Mouse (Mus musculus): ENCODE data around the gene Acta2. TPM values are rescaled to one million over a fixed set of nuclear protein-coding genes. Genes with fewer than 3 reads are reported as not detected.

Gene Acta2
- 11.9 and 12.5 TPM in 2 replicates for polyA plus RNA-seq (2015; fragmentation: Nextera tagmentation; extraction: Ambion mirVana)

- Histone ChIP-seq H3K4me1 (ENCODE audit: control insufficient read depth, insufficient read depth, low read length) (no peaks in the 10 kb centered on the region), H3K27me3 (ENCODE audit: control insufficient read depth, insufficient read depth, low read depth, low read length) (no peaks in the 10 kb centered on the region), H3K9ac (ENCODE audit: low read depth, low read length) (no peak within 1 kb of the TSS), H3K36me3 (ENCODE audit: control insufficient read depth, insufficient read depth, low read length) (no peaks in the 10 kb centered on the region), H3K9me3 (replicated peaks; ENCODE audit: control insufficient read depth, low read length, poor library complexity, severe bottlenecking) (no peaks in the 10 kb centered on the region), H3K4me3 (ENCODE audit: low read depth, low read length) (no peak within 1 kb of the TSS), H3K27ac (ENCODE audit: low read length) (no peak within 1 kb of the TSS), H3K4me2 (ENCODE audit: low read length) (no peak within 1 kb of the TSS)
- no peak for ATAC-seq
- 67% methylated on average over 16 of the region's 16 CpGs for WGBS
These were observed at the start of gene Acta2 for GRCm38 (mm10) chr19:34254880-34255681. TSS of gene Acta2 (minus strand) at chr19:34255590.

- no peak overlapping the region for H3K27ac ChIP-seq (ENCODE audit: low read length)
- H3K9ac ChIP-seq (ENCODE audit: low read depth, low read length) = no peak overlapping the region
- H3K4me2 ChIP-seq (ENCODE audit: low read length) = no peak overlapping the region
- H3K4me3 ChIP-seq (ENCODE audit: low read depth, low read length) = no peak overlapping the region
- no peak for ATAC-seq
- H3K9me3 ChIP-seq (replicated peaks; ENCODE audit: control insufficient read depth, low read length, poor library complexity, severe bottlenecking) = no peaks in the 10 kb centered on the region
- H3K36me3 ChIP-seq (ENCODE audit: control insufficient read depth, insufficient read depth, low read length) = no peaks in the 10 kb centered on the region
- no peaks in the 10 kb centered on the region for H3K27me3 ChIP-seq (ENCODE audit: control insufficient read depth, insufficient read depth, low read depth, low read length)
- no peaks in the 10 kb centered on the region for H3K4me1 ChIP-seq (ENCODE audit: control insufficient read depth, insufficient read depth, low read length)
These were observed 49.5 kb upstream of the Acta2 start for GRCm38 (mm10) chr19:34304917-34305316.

- H3K36me3 ChIP-seq (ENCODE audit: control insufficient read depth, insufficient read depth, low read length) = no peaks in the 10 kb centered on the region
- no peak overlapping the region for H3K27ac ChIP-seq (ENCODE audit: low read length)
- 76% methylated on average over 2 of the region's 2 CpGs for WGBS
- no peak overlapping the region for H3K4me3 ChIP-seq (ENCODE audit: low read depth, low read length)
- H3K4me1 ChIP-seq (ENCODE audit: control insufficient read depth, insufficient read depth, low read length) = no peaks in the 10 kb centered on the region
- no peak for ATAC-seq
- H3K4me2 ChIP-seq (ENCODE audit: low read length) = no peak overlapping the region
- no peak overlapping the region for H3K9ac ChIP-seq (ENCODE audit: low read depth, low read length)
- no peaks in the 10 kb centered on the region for H3K27me3 ChIP-seq (ENCODE audit: control insufficient read depth, insufficient read depth, low read depth, low read length)
- H3K9me3 ChIP-seq (replicated peaks; ENCODE audit: control insufficient read depth, low read length, poor library complexity, severe bottlenecking) = no peaks in the 10 kb centered on the region
These were observed 45.0 kb upstream of the Acta2 start for GRCm38 (mm10) chr19:34300430-34300829.

GRCm38 (mm10) chr19:34299229-34299628 is 43.8 kb upstream of the Acta2 start:
- Histone ChIP-seq H3K4me1 (ENCODE audit: control insufficient read depth, insufficient read depth, low read length) (no peaks in the 10 kb centered on the region), H3K9ac (ENCODE audit: low read depth, low read length) (no peak overlapping the region), H3K4me3 (ENCODE audit: low read depth, low read length) (no peak overlapping the region), H3K36me3 (ENCODE audit: control insufficient read depth, insufficient read depth, low read length) (no peaks in the 10 kb centered on the region), H3K27me3 (ENCODE audit: control insufficient read depth, insufficient read depth, low read depth, low read length) (no peaks in the 10 kb centered on the region), H3K27ac (ENCODE audit: low read length) (no peak overlapping the region), H3K9me3 (replicated peaks; ENCODE audit: control insufficient read depth, low read length, poor library complexity, severe bottlenecking) (no peaks in the 10 kb centered on the region), H3K4me2 (ENCODE audit: low read length) (no peak overlapping the region)
- WGBS = 80% methylated on average over 4 of the region's 4 CpGs
- no peak for ATAC-seq

- ATAC-seq = no peak
- Histone ChIP-seq H3K36me3 (ENCODE audit: control insufficient read depth, insufficient read depth, low read length) (no peaks in the 10 kb centered on the region), H3K9ac (ENCODE audit: low read depth, low read length) (no peak overlapping the region), H3K27ac (ENCODE audit: low read length) (no peak overlapping the region), H3K4me1 (ENCODE audit: control insufficient read depth, insufficient read depth, low read length) (no peaks in the 10 kb centered on the region), H3K4me2 (ENCODE audit: low read length) (no peak overlapping the region), H3K9me3 (replicated peaks; ENCODE audit: control insufficient read depth, low read length, poor library complexity, severe bottlenecking) (no peaks in the 10 kb centered on the region), H3K27me3 (ENCODE audit: control insufficient read depth, insufficient read depth, low read depth, low read length) (no peaks in the 10 kb centered on the region), H3K4me3 (ENCODE audit: low read depth, low read length) (no peak overlapping the region)
- 91% methylated on average over 1 of the region's 1 CpGs for WGBS
These were observed 43.1 kb upstream of the Acta2 start for GRCm38 (mm10) chr19:34298531-34298930.

- Histone ChIP-seq H3K4me3 (ENCODE audit: low read depth, low read length) (no peak overlapping the region), H3K36me3 (ENCODE audit: control insufficient read depth, insufficient read depth, low read length) (no peaks in the 10 kb centered on the region), H3K27ac (ENCODE audit: low read length) (no peak overlapping the region), H3K4me1 (ENCODE audit: control insufficient read depth, insufficient read depth, low read length) (peaks cover 6% of the 10 kb centered on the region; the same call in 1 of the 2 replicates), H3K9ac (ENCODE audit: low read depth, low read length) (no peak overlapping the region), H3K27me3 (ENCODE audit: control insufficient read depth, insufficient read depth, low read depth, low read length) (no peaks in the 10 kb centered on the region), H3K9me3 (replicated peaks; ENCODE audit: control insufficient read depth, low read length, poor library complexity, severe bottlenecking) (no peaks in the 10 kb centered on the region), H3K4me2 (ENCODE audit: low read length) (no peak overlapping the region)
- WGBS = 59% methylated on average over 6 of the region's 6 CpGs
- no peak for ATAC-seq
These were observed 40.1 kb upstream of the Acta2 start for GRCm38 (mm10) chr19:34295442-34295841.

GRCm38 (mm10) chr19:34293376-34293947 is 38.1 kb upstream of the Acta2 start:
- no peak overlapping the region for H3K4me2 ChIP-seq (ENCODE audit: low read length)
- H3K27ac ChIP-seq (ENCODE audit: low read length) = no peak overlapping the region
- ATAC-seq = no peak
- H3K27me3 ChIP-seq (ENCODE audit: control insufficient read depth, insufficient read depth, low read depth, low read length) = no peaks in the 10 kb centered on the region
- H3K9ac ChIP-seq (ENCODE audit: low read depth, low read length) = no peak overlapping the region
- WGBS = 77% methylated on average over 3 of the region's 3 CpGs
- H3K4me3 ChIP-seq (ENCODE audit: low read depth, low read length) = no peak overlapping the region
- no peaks in the 10 kb centered on the region for H3K9me3 ChIP-seq (replicated peaks; ENCODE audit: control insufficient read depth, low read length, poor library complexity, severe bottlenecking)
- no peaks in the 10 kb centered on the region for H3K36me3 ChIP-seq (ENCODE audit: control insufficient read depth, insufficient read depth, low read length)
- peaks cover 13% of the 10 kb centered on the region for H3K4me1 ChIP-seq (ENCODE audit: control insufficient read depth, insufficient read depth, low read length)

GRCm38 (mm10) chr19:34292701-34293100 is 37.3 kb upstream of the Acta2 start:
- WGBS = 80% methylated on average over 2 of the region's 2 CpGs
- Histone ChIP-seq H3K36me3 (ENCODE audit: control insufficient read depth, insufficient read depth, low read length) (no peaks in the 10 kb centered on the region), H3K4me2 (ENCODE audit: low read length) (no peak overlapping the region), H3K9ac (ENCODE audit: low read depth, low read length) (no peak overlapping the region), H3K27ac (ENCODE audit: low read length) (no peak overlapping the region), H3K27me3 (ENCODE audit: control insufficient read depth, insufficient read depth, low read depth, low read length) (no peaks in the 10 kb centered on the region), H3K4me1 (ENCODE audit: control insufficient read depth, insufficient read depth, low read length) (peaks cover 13% of the 10 kb centered on the region), H3K4me3 (ENCODE audit: low read depth, low read length) (no peak overlapping the region), H3K9me3 (replicated peaks; ENCODE audit: control insufficient read depth, low read length, poor library complexity, severe bottlenecking) (no peaks in the 10 kb centered on the region)
- no peak for ATAC-seq

GRCm38 (mm10) chr19:34291956-34292355 is 36.6 kb upstream of the Acta2 start:
- Histone ChIP-seq H3K9ac (ENCODE audit: low read depth, low read length) (no peak overlapping the region), H3K27me3 (ENCODE audit: control insufficient read depth, insufficient read depth, low read depth, low read length) (no peaks in the 10 kb centered on the region), H3K4me3 (ENCODE audit: low read depth, low read length) (no peak overlapping the region), H3K27ac (ENCODE audit: low read length) (no peak overlapping the region), H3K9me3 (replicated peaks; ENCODE audit: control insufficient read depth, low read length, poor library complexity, severe bottlenecking) (no peaks in the 10 kb centered on the region), H3K4me1 (ENCODE audit: control insufficient read depth, insufficient read depth, low read length) (peaks cover 13% of the 10 kb centered on the region), H3K36me3 (ENCODE audit: control insufficient read depth, insufficient read depth, low read length) (no peaks in the 10 kb centered on the region), H3K4me2 (ENCODE audit: low read length) (no peak overlapping the region)
- ATAC-seq = no peak
- 83% methylated on average over 5 of the region's 5 CpGs for WGBS

Measured in midbrain, embryonic 16.5 days (tissue).